Mouse (Mus musculus) limb, embryonic 13.5 days (tissue): ENCODE measurements around the gene Atrnl1. TPM values are rescaled to one million over a fixed set of nuclear protein-coding genes. Genes with fewer than 3 reads are reported as not detected.
"Not testable (repeated sequence)": the region's sequence is repeated elsewhere in the genome, so short reads cannot be mapped to it uniquely, and the experiment has no call there.

ENCODE experiments used
- ATAC-seq: fragments of 200-750 bp; cut with Nextera tagmentation; 2 replicates; pipeline ENCODE4 v1.8.0; 2017; ENCODE audit warnings: low read depth, moderate number of reproducible peaks, moderate TSS enrichment; ENCODE audit not compliant: low FRiP score
- H3K27ac ChIP-seq: fragments of 300-500 bp; sonication (generic); 2 replicates; pipeline ENCODE4 v1.5.1; 2015; ENCODE audit warnings: inconsistent platforms, mild to moderate bottlenecking, moderate library complexity
- H3K27me3 ChIP-seq: fragments of 300-500 bp; sonication (generic); 2 replicates; pipeline ENCODE4 v1.6.1; 2015; ENCODE audit warnings: mild to moderate bottlenecking, inconsistent platforms
- H3K36me3 ChIP-seq: fragments of 300-500 bp; sonication (generic); 2 replicates; pipeline ENCODE4 v1.6.1; 2015; ENCODE audit warnings: inconsistent platforms, mild to moderate bottlenecking, moderate library complexity
- H3K4me1 ChIP-seq: fragments of 300-500 bp; sonication (generic); 2 replicates; pipeline ENCODE4 v1.6.1; 2015; ENCODE audit warnings: inconsistent platforms
- H3K4me2 ChIP-seq: fragments of 300-500 bp; sonication (generic); replicated peaks from 2 replicates; pipeline ENCODE4 v1.6.1; 2015; ENCODE audit warnings: inconsistent platforms, mild to moderate bottlenecking, moderate library complexity
- H3K4me3 ChIP-seq: fragments of 300-500 bp; sonication (generic); 2 replicates; pipeline ENCODE4 v1.5.1; 2015; ENCODE audit warnings: moderate library complexity, mild to moderate bottlenecking, inconsistent platforms
- H3K9ac ChIP-seq: fragments of 300-500 bp; sonication (generic); 2 replicates; pipeline ENCODE4 v1.6.1; 2015; ENCODE audit warnings: mild to moderate bottlenecking, inconsistent platforms
- H3K9me3 ChIP-seq: fragments of 300-500 bp; sonication (generic); 2 replicates; pipeline ENCODE4 v1.6.1; 2016; ENCODE audit warnings: inconsistent platforms
- WGBS: fragments of 180-500 bp; shearing (Covaris S2); methylation state at CpG from one replicate; pipeline ENCODE4 v1.1.7; 2015; 5-methylcytosine and 5-hydroxymethylcytosine counted together
- polyA plus RNA-seq: library from polyadenylated mRNA; unstranded; fragments of >200 nt; fragmentation: Nextera tagmentation; extraction: Ambion mirVana; gene quantifications from 2 replicates; pipeline ENCODE4 v1.2.1, GENCODE M21; 2015

Gene Atrnl1
- polyA plus RNA-seq, 1 experiment from 2014 or later = 7.1 TPM

DNA sequence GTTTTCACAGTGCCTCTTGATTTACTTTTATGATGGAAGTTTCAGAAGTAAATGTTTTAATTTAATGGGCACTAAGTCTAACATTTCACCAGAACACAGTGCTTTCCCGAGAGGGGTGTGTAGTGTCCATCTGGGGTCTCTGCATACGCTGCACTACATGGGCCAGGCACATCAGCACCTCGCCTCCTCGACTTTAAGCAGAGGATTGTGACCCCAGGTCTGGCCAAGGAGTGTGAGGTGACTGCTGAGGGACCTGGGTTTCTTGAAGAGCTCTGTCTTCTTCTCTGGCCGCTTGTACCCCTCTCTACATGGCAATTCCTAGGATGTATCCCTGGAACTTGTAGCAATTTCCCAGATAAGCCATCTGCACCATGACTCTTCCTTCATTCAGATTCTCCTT, 422.4 kb downstream of the Atrnl1 start:
- Histone ChIP-seq H3K36me3 (0 out of 2 replicates have a peak, but pooled peaks cover 11% of the 10 kb centered on the region), H3K4me1 (no peaks in the 10 kb centered on the region), H3K4me3 (no peak overlapping the region), H3K27ac (no peak overlapping the region), H3K4me2 (no peak overlapping the region), H3K9ac (no peak overlapping the region), H3K9me3 (peaks cover 9% of the 10 kb centered on the region; the same call in 1 of the 2 replicates), H3K27me3 (no peaks in the 10 kb centered on the region)
- 82% methylated on average over 5 of the region's 5 CpGs for WGBS
- no peak for ATAC-seq

- Histone ChIP-seq H3K4me3 (no peak overlapping the region), H3K9me3 (no peaks in the 10 kb centered on the region), H3K4me1 (peaks cover 7% of the 10 kb centered on the region; the same call in 1 of the 2 replicates), H3K9ac (no peak overlapping the region), H3K27me3 (no peaks in the 10 kb centered on the region), H3K27ac (no peak overlapping the region), H3K36me3 (0 out of 2 replicates have a peak, but pooled peaks cover 5% of the 10 kb centered on the region), H3K4me2 (no peak overlapping the region)
- WGBS = 87% methylated on average over 3 of the region's 3 CpGs
- no peak for ATAC-seq
Measured at GRCm38 (mm10) chr19:58036166-58036565, 425.3 kb downstream of the Atrnl1 start.

GRCm38 (mm10) chr19:58043120-58043519, 432.3 kb downstream of the Atrnl1 start:
- H3K27ac ChIP-seq = no peak overlapping the region
- H3K9ac ChIP-seq = no peak overlapping the region
- peaks cover 27% of the 10 kb centered on the region for H3K4me1 ChIP-seq
- no peak overlapping the region for H3K4me3 ChIP-seq
- no peaks in the 10 kb centered on the region for H3K9me3 ChIP-seq
- 67% methylated on average over 8 of the region's 8 CpGs for WGBS
- peaks cover 11% of the 10 kb centered on the region for H3K36me3 ChIP-seq
- no peaks in the 10 kb centered on the region for H3K27me3 ChIP-seq
- ATAC-seq = no peak
- no peak overlapping the region for H3K4me2 ChIP-seq

DNA sequence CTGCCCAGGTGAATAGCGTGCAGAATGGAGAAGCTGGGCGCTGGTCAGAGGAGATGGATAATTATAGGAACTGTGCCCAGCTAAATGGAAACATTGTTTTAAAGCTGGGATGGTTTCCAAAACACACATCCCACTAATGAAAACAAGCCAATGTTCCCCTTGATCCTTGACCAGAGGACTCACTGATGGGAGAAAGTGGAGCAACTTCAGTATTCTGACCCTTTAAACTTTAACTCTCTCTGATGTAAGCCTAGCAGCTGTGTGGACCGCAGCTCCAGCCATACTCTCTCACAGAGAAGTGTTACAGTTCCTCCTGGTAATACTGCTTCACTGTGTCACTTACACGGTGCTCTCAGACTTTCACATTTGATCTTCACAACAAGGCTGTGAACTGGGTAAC, 432.7 kb downstream of the Atrnl1 start:
- Histone ChIP-seq H3K27ac (peak overlapping the region; percentile 22; the same call in 1 of the 2 replicates), H3K9me3 (no peaks in the 10 kb centered on the region), H3K27me3 (no peaks in the 10 kb centered on the region), H3K4me2 (no peak overlapping the region), H3K9ac (no peak overlapping the region), H3K4me1 (peaks cover 29% of the 10 kb centered on the region), H3K4me3 (no peak overlapping the region), H3K36me3 (peaks cover 11% of the 10 kb centered on the region)
- WGBS = 47% methylated on average over 4 of the region's 4 CpGs
- no peak for ATAC-seq

- Histone ChIP-seq H3K27ac (no peak overlapping the region), H3K36me3 (peaks cover 11% of the 10 kb centered on the region), H3K4me3 (no peak overlapping the region), H3K27me3 (no peaks in the 10 kb centered on the region), H3K9me3 (no peaks in the 10 kb centered on the region), H3K4me2 (no peak overlapping the region), H3K4me1 (peaks cover 22% of the 10 kb centered on the region), H3K9ac (no peak overlapping the region)
- 93% methylated on average over 5 of the region's 5 CpGs for WGBS
- ATAC-seq = no peak
Measured at GRCm38 (mm10) chr19:58044816-58045215, 434.0 kb downstream of the Atrnl1 start.

GRCm38 (mm10) chr19:58046656-58047055, 435.8 kb downstream of the Atrnl1 start:
- Histone ChIP-seq H3K9ac (no peak overlapping the region), H3K9me3 (no peaks in the 10 kb centered on the region), H3K27me3 (no peaks in the 10 kb centered on the region), H3K27ac (no peak overlapping the region), H3K36me3 (peaks cover 8% of the 10 kb centered on the region), H3K4me1 (peaks cover 22% of the 10 kb centered on the region), H3K4me2 (no peak overlapping the region), H3K4me3 (no peak overlapping the region)
- WGBS = 89% methylated on average over 7 of the region's 7 CpGs
- ATAC-seq = no peak

DNA sequence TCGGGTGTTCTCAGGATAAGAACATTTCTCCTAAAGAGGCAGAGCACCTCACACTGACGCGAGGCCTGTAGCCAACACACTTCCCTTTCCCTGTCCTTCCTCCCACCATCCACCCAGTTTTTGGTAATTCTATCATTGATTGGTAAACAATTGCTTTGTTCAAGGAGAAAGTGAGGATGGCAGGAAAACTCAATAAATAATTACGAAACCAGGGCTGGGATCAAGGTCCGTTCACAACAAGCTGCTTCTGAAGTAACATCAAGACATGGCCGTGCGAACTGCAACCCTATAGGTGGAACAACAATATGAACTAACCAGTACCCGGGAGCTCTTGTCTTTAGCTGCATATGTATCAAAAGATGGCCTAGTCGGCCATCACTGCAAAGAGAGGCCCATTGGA, 439.6 kb downstream of the Atrnl1 start:
- 93% methylated on average over 9 of the region's 9 CpGs for WGBS
- not testable (repeated sequence) for H3K9ac ChIP-seq, H3K4me3 ChIP-seq, H3K27ac ChIP-seq, H3K9me3 ChIP-seq, H3K36me3 ChIP-seq, H3K27me3 ChIP-seq, ATAC-seq, H3K4me2 ChIP-seq, H3K4me1 ChIP-seq

- no peak overlapping the region for H3K4me2 ChIP-seq
- ATAC-seq = no peak
- peaks cover 7% of the 10 kb centered on the region; the same call in 1 of the 2 replicates for H3K4me1 ChIP-seq
- 77% methylated on average over 8 of the region's 8 CpGs for WGBS
- no peak overlapping the region for H3K27ac ChIP-seq
- no peak overlapping the region for H3K4me3 ChIP-seq
- no peaks in the 10 kb centered on the region for H3K27me3 ChIP-seq
- H3K36me3 ChIP-seq = no peaks in the 10 kb centered on the region
- H3K9me3 ChIP-seq = no peaks in the 10 kb centered on the region
- H3K9ac ChIP-seq = no peak overlapping the region
Measured at GRCm38 (mm10) chr19:58050986-58051385, 440.2 kb downstream of the Atrnl1 start.

GRCm38 (mm10) chr19:58051905-58052304, 441.1 kb downstream of the Atrnl1 start:
- Histone ChIP-seq H3K9me3 (no peaks in the 10 kb centered on the region), H3K9ac (no peak overlapping the region), H3K27ac (no peak overlapping the region), H3K4me2 (no peak overlapping the region), H3K4me3 (no peak overlapping the region), H3K27me3 (no peaks in the 10 kb centered on the region), H3K36me3 (no peaks in the 10 kb centered on the region), H3K4me1 (peaks cover 4% of the 10 kb centered on the region; the same call in 1 of the 2 replicates)
- ATAC-seq = no peak
- WGBS = 83% methylated on average over 13 of the region's 13 CpGs

- Histone ChIP-seq H3K27ac (no peak overlapping the region), H3K4me3 (no peak overlapping the region), H3K9me3 (no peaks in the 10 kb centered on the region), H3K4me1 (peaks cover 4% of the 10 kb centered on the region; the same call in 1 of the 2 replicates), H3K4me2 (no peak overlapping the region), H3K36me3 (no peaks in the 10 kb centered on the region), H3K27me3 (no peaks in the 10 kb centered on the region), H3K9ac (no peak overlapping the region)
- 79% methylated on average over 13 of the region's 13 CpGs for WGBS
- no peak for ATAC-seq
Measured at GRCm38 (mm10) chr19:58052444-58053135, 441.8 kb downstream of the Atrnl1 start.

GRCm38 (mm10) chr19:58059719-58060118, 448.9 kb downstream of the Atrnl1 start:
- WGBS = 28% methylated on average over 9 of the region's 9 CpGs
- H3K27ac ChIP-seq = no peak overlapping the region
- H3K4me3 ChIP-seq = no peak overlapping the region
- 0 out of 2 replicates have a peak, but pooled peaks cover 5% of the 10 kb centered on the region for H3K27me3 ChIP-seq
- no peak for ATAC-seq
- H3K36me3 ChIP-seq = no peaks in the 10 kb centered on the region
- H3K9ac ChIP-seq = no peak overlapping the region
- H3K4me2 ChIP-seq = no peak overlapping the region
- peaks cover 19% of the 10 kb centered on the region for H3K4me1 ChIP-seq
- H3K9me3 ChIP-seq = no peaks in the 10 kb centered on the region

DNA sequence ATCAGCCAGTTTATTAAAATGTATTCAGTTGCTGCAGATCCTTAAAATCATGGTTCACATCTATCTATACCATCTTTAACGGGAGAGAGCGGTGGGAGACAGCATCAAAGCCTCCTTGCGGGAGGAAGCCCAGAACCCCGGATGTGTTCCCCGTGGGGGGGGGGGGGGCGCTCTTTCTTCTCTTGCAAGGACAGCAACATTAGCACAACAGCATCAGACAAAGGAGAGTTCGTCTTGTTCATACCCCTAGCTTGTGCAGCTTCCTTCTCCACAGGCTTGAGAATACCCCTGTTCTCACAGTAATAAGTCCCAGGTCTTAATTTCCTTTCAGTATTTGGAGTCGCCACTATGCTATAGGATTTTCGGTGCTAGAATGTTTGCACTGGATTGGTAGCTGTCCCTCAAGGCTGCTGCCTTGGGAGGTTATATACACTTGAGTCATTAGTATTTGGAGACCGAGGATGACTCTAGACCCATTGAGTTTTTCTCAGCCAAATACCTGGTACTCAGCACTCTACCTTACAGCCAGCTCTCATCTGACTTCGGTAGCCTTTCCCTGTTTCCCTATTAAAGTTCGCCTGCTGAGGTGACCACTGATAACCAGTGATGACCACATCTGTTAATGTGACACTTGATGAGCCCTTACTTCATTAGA, 449.5 kb downstream of the Atrnl1 start:
- H3K4me3 ChIP-seq = no peak overlapping the region
- H3K36me3 ChIP-seq = no peaks in the 10 kb centered on the region
- 0 out of 2 replicates have a peak, but pooled peaks cover 5% of the 10 kb centered on the region for H3K27me3 ChIP-seq
- no peak; the same call in 1 of the 2 replicates for ATAC-seq
- no peaks in the 10 kb centered on the region for H3K9me3 ChIP-seq
- no peak overlapping the region; the same call in 1 of the 2 replicates for H3K27ac ChIP-seq
- H3K4me2 ChIP-seq = peak overlapping the region; percentile 35; the same call in 1 of the 2 replicates
- WGBS = 23% methylated on average over 12 of the region's 12 CpGs
- H3K4me1 ChIP-seq = peaks cover 19% of the 10 kb centered on the region
- H3K9ac ChIP-seq = no peak overlapping the region
